In the genomic region with DNA sequence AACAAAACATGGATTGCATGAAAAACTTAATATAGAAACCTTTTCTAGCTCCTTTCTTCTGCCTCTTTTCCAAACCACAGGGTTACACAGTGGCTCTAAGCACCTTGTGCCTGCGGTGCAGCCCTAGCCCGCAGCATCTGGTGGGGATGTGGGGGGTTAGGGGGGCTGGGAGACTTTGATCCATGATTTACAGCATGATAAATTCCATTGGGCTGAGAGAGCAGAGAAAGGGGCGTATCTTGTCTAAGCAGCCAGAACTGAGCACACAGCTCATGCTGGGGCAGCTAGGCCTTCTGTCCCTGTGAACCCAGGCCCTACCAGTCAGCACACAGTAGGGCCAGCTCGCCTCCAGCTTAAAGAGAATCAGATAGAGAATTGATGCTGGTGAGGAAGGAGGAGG, we compare ENCODE assay signal across 18 mouse cellular contexts. TPM values are rescaled to one million over a fixed set of nuclear protein-coding genes. Genes with fewer than 3 reads are reported as not detected.
DNase-seq lines count a peak whose midpoint lies in the region; ATAC-seq and TF ChIP-seq lines count a peak whose summit lies in the region.
"Had no signal": no experiment of that assay in that cellular context is flagged by ENCODE, and none has a peak within 500 bp of the region (broad histone marks: within the 10 kb centered on the region; RNA-seq: fewer than 3 reads in every experiment).

No protein-coding gene starts in this region.

- peak overlapping the region; percentile 58; the same call in 1 of the 2 replicates for H3K27ac ChIP-seq in kidney, embryonic 15.5 days
- no peak overlapping the region for H3K27ac ChIP-seq in intestine, embryonic 16.5 days (ENCODE audit: low read length)
- H3K27ac ChIP-seq in stomach, postnatal 0 days (replicated peaks) = no peak overlapping the region
- H3K27ac ChIP-seq: embryonic facial prominence, embryonic 12.5 days; hindbrain, embryonic 14.5 days; left cerebral cortex, adult 2 months; midbrain, embryonic 12.5 days had no signal

- intact Hi-C loops in left cerebral cortex, postnatal 4 days (cut with DNase I) = no loop called here

- no peaks in the 10 kb centered on the region for H3K27me3 ChIP-seq in kidney, embryonic 15.5 days
- no peaks in the 10 kb centered on the region for H3K27me3 ChIP-seq in intestine, embryonic 16.5 days (replicated peaks; ENCODE audit: control insufficient read depth, insufficient read depth, low read length)
- H3K27me3 ChIP-seq in stomach, postnatal 0 days (ENCODE audit: control insufficient read depth, insufficient read depth, low read length) = no peaks in the 10 kb centered on the region
- H3K27me3 ChIP-seq: embryonic facial prominence, embryonic 12.5 days; midbrain, embryonic 12.5 days had no signal

- no peak overlapping the region for H3K4me2 ChIP-seq in kidney, embryonic 15.5 days
- H3K4me2 ChIP-seq in intestine, embryonic 16.5 days (ENCODE audit: low read depth, low read length) = no peak overlapping the region
- H3K4me2 ChIP-seq in stomach, postnatal 0 days (replicated peaks; ENCODE audit: low read depth) = no peak overlapping the region
- H3K4me2 ChIP-seq: embryonic facial prominence, embryonic 12.5 days; hindbrain, embryonic 14.5 days; midbrain, embryonic 12.5 days had no signal

- DNase-seq in kidney, adult 8-10 months = no peak
- DNase-seq in embryo, embryonic 10 days (ENCODE audit: low spot score) = peak; percentile 32
- DNase-seq in stomach, postnatal 0 days (ENCODE audit: low spot score) = no peak
- DNase-seq in heart, postnatal 4 days = no peak
- DNase-seq in left cerebral cortex, postnatal 4 days = no peak
- DNase-seq: cerebellum, postnatal 10 days; gastrocnemius, postnatal 14 days; kidney, adult 9 months; lung, adult 18-20 months; lung, postnatal 4 days; right cerebral cortex, postnatal 25 days; thymus, postnatal 4 days had no signal

- no peak for TF ChIP-seq CTCF in stomach, postnatal 0 days (IDR thresholded peaks at IDR 0.05; ENCODE audit: low read depth)

- H3K36me3 ChIP-seq in kidney, embryonic 15.5 days = peaks cover 44% of the 10 kb centered on the region
- peaks cover 10% of the 10 kb centered on the region for H3K36me3 ChIP-seq in intestine, embryonic 16.5 days (ENCODE audit: control insufficient read depth, insufficient read depth, low read length)
- H3K36me3 ChIP-seq in stomach, postnatal 0 days (ENCODE audit: control insufficient read depth, insufficient read depth, low read length) = peaks cover 2% of the 10 kb centered on the region

- no peak overlapping the region for H3K9ac ChIP-seq in kidney, embryonic 15.5 days
- H3K9ac ChIP-seq in intestine, embryonic 16.5 days (ENCODE audit: low read depth, low read length) = no peak overlapping the region
- no peak overlapping the region for H3K9ac ChIP-seq in stomach, postnatal 0 days (ENCODE audit: low read length)
- H3K9ac ChIP-seq: embryonic facial prominence, embryonic 12.5 days; hindbrain, embryonic 14.5 days; midbrain, embryonic 12.5 days had no signal

- H3K9me3 ChIP-seq in kidney, embryonic 15.5 days (replicated peaks) = no peaks in the 10 kb centered on the region
- no peaks in the 10 kb centered on the region for H3K9me3 ChIP-seq in intestine, embryonic 16.5 days (ENCODE audit: control insufficient read depth, low read length)
- H3K9me3 ChIP-seq in stomach, postnatal 0 days (ENCODE audit: control insufficient read depth, low read length) = no peaks in the 10 kb centered on the region
- H3K9me3 ChIP-seq: embryonic facial prominence, embryonic 12.5 days; midbrain, embryonic 12.5 days had no signal

- H3K4me3 ChIP-seq in kidney, embryonic 15.5 days (replicated peaks) = no peak overlapping the region
- H3K4me3 ChIP-seq in intestine, embryonic 16.5 days (ENCODE audit: low read length) = no peak overlapping the region
- H3K4me3 ChIP-seq in stomach, postnatal 0 days (ENCODE audit: low read depth, low read length) = no peak overlapping the region
- H3K4me3 ChIP-seq: embryonic facial prominence, embryonic 12.5 days; left cerebral cortex, adult 2 months; midbrain, embryonic 12.5 days had no signal

- no peak for TF ChIP-seq EP300 in stomach, postnatal 0 days (optimal IDR thresholded peaks at IDR 0.05)

- 19% methylated on average over 4 of the region's 4 CpGs for WGBS in kidney, embryonic 15.5 days
- WGBS in intestine, embryonic 16.5 days = 36% methylated on average over 4 of the region's 4 CpGs
- WGBS in stomach, postnatal 0 days = 48% methylated on average over 4 of the region's 4 CpGs

- peak; percentile 69 for ATAC-seq in kidney, embryonic 15.5 days (replicated peaks; ENCODE audit: low FRiP score)
- 0 out of 2 replicates have a peak, but pooled peaks have one; percentile 22 for ATAC-seq in intestine, embryonic 16.5 days
- 0 out of 2 replicates have a peak, but pooled peaks have one; percentile 9 for ATAC-seq in stomach, postnatal 0 days (ENCODE audit: low FRiP score, low TSS enrichment)

- H3K4me1 ChIP-seq in kidney, embryonic 15.5 days = peaks cover 11% of the 10 kb centered on the region
- 0 out of 2 replicates have a peak, but pooled peaks cover 2% of the 10 kb centered on the region for H3K4me1 ChIP-seq in intestine, embryonic 16.5 days (ENCODE audit: control insufficient read depth, insufficient read depth, low read length)
- H3K4me1 ChIP-seq in stomach, postnatal 0 days (replicated peaks; ENCODE audit: control insufficient read depth, insufficient read depth) = no peaks in the 10 kb centered on the region
- H3K4me1 ChIP-seq: embryonic facial prominence, embryonic 12.5 days; midbrain, embryonic 12.5 days had no signal

RNA-seq across cellular contexts. Expression of a gene that starts 40.9 kb away (rescaled TPM):
- 5.5 and 7.1 TPM in 2 replicates for polyA plus RNA-seq in kidney, embryonic 15.5 days (2015; fragmentation: Nextera tagmentation; extraction: Ambion mirVana)
- polyA plus RNA-seq in intestine, embryonic 16.5 days (2015; fragmentation: Nextera tagmentation; extraction: Ambion mirVana) = 7.1 and 7.3 TPM in 2 replicates
- 5.8 and 6.2 TPM in 2 replicates for polyA plus RNA-seq in stomach, postnatal 0 days (2015; fragmentation: Nextera tagmentation; extraction: Ambion mirVana)
- 10 to 100 TPM; 24.7 to 25.5 TPM for total RNA-seq in heart, postnatal 4 days (2021)
- total RNA-seq in left cerebral cortex, postnatal 4 days (2021) = 10 to 100 TPM; 29.2 to 30.8 TPM

Comparison
In these comparisons a context has a peak if more than half of its experiments do, and no peak if none do; other contexts are left out.
1. ATAC-seq: peak in every context shown above with its lines; median percentile 69 in kidney, embryonic 15.5 days; 22 in intestine, embryonic 16.5 days; 9 in stomach, postnatal 0 days.